Mouse (Mus musculus): Measurements from ENCODE around the gene Ddx54. TPM values are rescaled to one million over a fixed set of nuclear protein-coding genes. Genes with fewer than 3 reads are reported as not detected.
A peak's percentile ranks its signal among the peaks of the same experiment; 100 is the strongest.

Ddx54 gene
- total RNA-seq, 1 experiment, result 90.7 TPM

GRCm38 (mm10) chr5:120587940-120588568 is 24.5 kb upstream of the Ddx54 start:
- no peak for DNase-seq (ENCODE audit: low read depth, low spot score)
- no peaks in the 10 kb centered on the region for H3K36me3 ChIP-seq (ENCODE audit: control insufficient read depth, insufficient read depth, low read length, poor library complexity, severe bottlenecking)
- in situ Hi-C loops (cut with MboI; ENCODE audit: low sequenced_read_pairs in 2 of 2, unreplicated experiment in 2 of 2), result no loop called here
- peak overlapping the region; percentile 87 to 98 for H3K4me3 ChIP-seq (ENCODE audit: insufficient read depth in 1 of 2, low read depth in 1 of 2, low read length in 2 of 2, poor library complexity in 1 of 2, severe bottlenecking in 1 of 2)
- H3K9ac ChIP-seq (ENCODE audit: insufficient read depth, low read depth, low read length, poor library complexity, severe bottlenecking), result peak overlapping the region; percentile 76
- H3K9me3 ChIP-seq (ENCODE audit: control insufficient read depth, insufficient read depth, low read depth, low read length), result no peaks in the 10 kb centered on the region
- peaks cover 0 to 13% of the 10 kb centered on the region in 2 experiments; a peak in 3 of 4 replicates for H3K4me1 ChIP-seq (ENCODE audit: control insufficient read depth in 2 of 2, insufficient read depth in 2 of 2, low read length in 2 of 2, poor library complexity in 1 of 2)
- no peak overlapping the region for H3K27ac ChIP-seq (ENCODE audit: insufficient read depth, low read depth, low read length, poor library complexity, severe bottlenecking)
- TF ChIP-seq HCFC1 (IDR thresholded peaks at IDR 0.05; ENCODE audit: borderline replicate concordance, insufficient read depth, low read length) (no peak), CHD2 (IDR thresholded peaks at IDR 0.05; ENCODE audit: low read depth, low read length) (no peak), ZC3H11A (IDR thresholded peaks at IDR 0.05; ENCODE audit: borderline replicate concordance, low read depth, low read length) (no peak), ZNF384 (IDR thresholded peaks at IDR 0.05; ENCODE audit: low read depth, low read length) (no peak), MAFK (IDR thresholded peaks at IDR 0.05; ENCODE audit: insufficient read depth, low read depth, low read length) (no peak)

GRCm38 (mm10) chr5:120588569-120589094 is 23.9 kb upstream of the Ddx54 start, which contains the start of the genes Tpcn1 and Iqcd:
TSS of gene Tpcn1 (minus strand) at chr5:120588673.
TSS of gene Iqcd (plus strand) at chr5:120589016.
- peak within 1 kb of the TSS; percentile 87 to 98 for H3K4me3 ChIP-seq (ENCODE audit: insufficient read depth in 1 of 2, low read depth in 1 of 2, low read length in 2 of 2, poor library complexity in 1 of 2, severe bottlenecking in 1 of 2)
- no peaks in the 10 kb centered on the region for H3K9me3 ChIP-seq (ENCODE audit: control insufficient read depth, insufficient read depth, low read depth, low read length)
- in situ Hi-C loops (cut with MboI; ENCODE audit: low sequenced_read_pairs in 2 of 2, unreplicated experiment in 2 of 2), result no loop called here
- H3K27ac ChIP-seq (ENCODE audit: insufficient read depth, low read depth, low read length, poor library complexity, severe bottlenecking), result no peak within 1 kb of the TSS
- DNase-seq (ENCODE audit: low read depth, low spot score), result peak; percentile 99
- peak within 1 kb of the TSS; percentile 76 for H3K9ac ChIP-seq (ENCODE audit: insufficient read depth, low read depth, low read length, poor library complexity, severe bottlenecking)
- H3K4me1 ChIP-seq (ENCODE audit: control insufficient read depth in 2 of 2, insufficient read depth in 2 of 2, low read length in 2 of 2, poor library complexity in 1 of 2), result peaks cover 0 to 13% of the 10 kb centered on the region in 2 experiments; a peak in 3 of 4 replicates
- no peaks in the 10 kb centered on the region for H3K36me3 ChIP-seq (ENCODE audit: control insufficient read depth, insufficient read depth, low read length, poor library complexity, severe bottlenecking)
- TF ChIP-seq CHD2 (IDR thresholded peaks at IDR 0.05; ENCODE audit: low read depth, low read length), result peak; percentile 93
- no peak for TF ChIP-seq ZNF384 (IDR thresholded peaks at IDR 0.05; ENCODE audit: low read depth, low read length)
- no peak for TF ChIP-seq MAFK (IDR thresholded peaks at IDR 0.05; ENCODE audit: insufficient read depth, low read depth, low read length)

- no peaks in the 10 kb centered on the region for H3K36me3 ChIP-seq (ENCODE audit: control insufficient read depth, insufficient read depth, low read length, poor library complexity, severe bottlenecking)
- in situ Hi-C loops (cut with MboI; ENCODE audit: low sequenced_read_pairs in 2 of 2, unreplicated experiment in 2 of 2), result no loop called here
- H3K4me3 ChIP-seq (ENCODE audit: insufficient read depth in 1 of 2, low read depth in 1 of 2, low read length in 2 of 2, poor library complexity in 1 of 2, severe bottlenecking in 1 of 2), result no peak overlapping the region
- no peak overlapping the region for H3K9ac ChIP-seq (ENCODE audit: insufficient read depth, low read depth, low read length, poor library complexity, severe bottlenecking)
- DNase-seq (ENCODE audit: low read depth, low spot score), result peak; percentile 87
- no peaks in the 10 kb centered on the region for H3K9me3 ChIP-seq (ENCODE audit: control insufficient read depth, insufficient read depth, low read depth, low read length)
- TF ChIP-seq HCFC1 (IDR thresholded peaks at IDR 0.05; ENCODE audit: borderline replicate concordance, insufficient read depth, low read length) (0 out of 2 replicates have a peak, but pooled peaks have one; percentile 30), CHD2 (IDR thresholded peaks at IDR 0.05; ENCODE audit: low read depth, low read length) (no peak)
- peaks cover 0 to 11% of the 10 kb centered on the region in 2 experiments; a peak in 2 of 4 replicates for H3K4me1 ChIP-seq (ENCODE audit: control insufficient read depth in 2 of 2, insufficient read depth in 2 of 2, low read length in 2 of 2, poor library complexity in 1 of 2)
- H3K27ac ChIP-seq (ENCODE audit: insufficient read depth, low read depth, low read length, poor library complexity, severe bottlenecking), result no peak overlapping the region
These were observed 22.1 kb upstream of the Ddx54 start for GRCm38 (mm10) chr5:120590356-120591010.

- TF ChIP-seq CHD2 (IDR thresholded peaks at IDR 0.05; ENCODE audit: low read depth, low read length) (no peak), ZC3H11A (IDR thresholded peaks at IDR 0.05; ENCODE audit: borderline replicate concordance, low read depth, low read length) (no peak; the same call in 1 of the 2 replicates), ZNF384 (IDR thresholded peaks at IDR 0.05; ENCODE audit: low read depth, low read length) (no peak), HCFC1 (IDR thresholded peaks at IDR 0.05; ENCODE audit: borderline replicate concordance, insufficient read depth, low read length) (no peak), MAFK (IDR thresholded peaks at IDR 0.05; ENCODE audit: insufficient read depth, low read depth, low read length) (no peak)
- Histone ChIP-seq H3K9ac (ENCODE audit: insufficient read depth, low read depth, low read length, poor library complexity, severe bottlenecking) (no peak overlapping the region), H3K27ac (ENCODE audit: insufficient read depth, low read depth, low read length, poor library complexity, severe bottlenecking) (no peak overlapping the region), H3K9me3 (ENCODE audit: control insufficient read depth, insufficient read depth, low read depth, low read length) (no peaks in the 10 kb centered on the region), H3K36me3 (ENCODE audit: control insufficient read depth, insufficient read depth, low read length, poor library complexity, severe bottlenecking) (no peaks in the 10 kb centered on the region), H3K4me1 (ENCODE audit: control insufficient read depth in 2 of 2, insufficient read depth in 2 of 2, low read length in 2 of 2, poor library complexity in 1 of 2) (peaks cover 0 to 8% of the 10 kb centered on the region in 2 experiments; a peak in 1 of 4 replicates), H3K4me3 (ENCODE audit: insufficient read depth in 1 of 2, low read depth in 1 of 2, low read length in 2 of 2, poor library complexity in 1 of 2, severe bottlenecking in 1 of 2) (no peak overlapping the region)
- DNase-seq (ENCODE audit: low read depth, low spot score), result peak; percentile 63
- in situ Hi-C loops (cut with MboI; ENCODE audit: low sequenced_read_pairs in 2 of 2, unreplicated experiment in 2 of 2), result no loop called here
These were observed 20.4 kb upstream of the Ddx54 start for GRCm38 (mm10) chr5:120592141-120592540.

Measured in ES-E14 (cell line).